ENCODE assay signal across 23 mouse cellular contexts in the genomic region with DNA sequence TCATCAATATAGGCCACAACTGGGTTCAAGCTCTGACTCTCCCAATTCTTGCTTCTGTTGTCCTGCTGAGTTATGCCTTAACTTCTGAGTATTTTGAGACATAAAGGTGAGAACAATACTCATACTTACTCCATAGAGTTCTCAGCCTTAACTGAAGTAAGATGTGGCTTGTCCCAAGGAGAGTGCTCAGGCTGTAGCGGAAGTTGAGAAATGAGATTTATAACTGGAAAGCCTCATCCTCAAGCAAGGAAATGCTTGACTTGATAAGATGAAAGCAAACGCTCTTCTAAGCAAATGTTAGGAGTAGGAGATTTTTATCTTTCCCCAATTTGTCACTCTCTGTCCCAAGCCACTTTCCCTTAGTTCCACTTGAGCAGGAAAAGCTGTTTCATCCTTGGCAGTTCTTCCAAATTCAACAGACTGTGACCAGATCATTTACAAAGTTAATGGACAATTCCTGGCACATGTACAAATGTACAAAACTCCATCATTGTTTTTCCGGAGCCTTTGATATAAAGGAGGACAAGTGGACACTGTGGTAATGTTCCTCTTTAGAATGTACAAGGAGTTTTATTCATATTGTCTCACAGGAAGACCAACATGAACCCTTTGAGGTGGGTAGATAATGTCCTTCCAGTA. TPM values are rescaled to one million over a fixed set of nuclear protein-coding genes. Genes with fewer than 3 reads are reported as not detected.
DNase-seq lines count a peak whose midpoint lies in the region; ATAC-seq and TF ChIP-seq lines count a peak whose summit lies in the region.
"Had no signal": no experiment of that assay in that cellular context is flagged by ENCODE, and none has a peak within 500 bp of the region (broad histone marks: within the 10 kb centered on the region; RNA-seq: fewer than 3 reads in every experiment).

No protein-coding gene starts in this region.

- H3K27me3 ChIP-seq in kidney, embryonic 14.5 days (ENCODE audit: control insufficient read depth, insufficient read depth, low read length) = no peaks in the 10 kb centered on the region
- H3K27me3 ChIP-seq in midbrain, postnatal 0 days (ENCODE audit: insufficient read depth, low read length) = no peaks in the 10 kb centered on the region
- H3K27me3 ChIP-seq in midbrain, embryonic 14.5 days (ENCODE audit: control insufficient read depth, insufficient read depth, low read length) = no peaks in the 10 kb centered on the region
- H3K27me3 ChIP-seq: forebrain, embryonic 15.5 days had no signal

- H3K4me3 ChIP-seq in kidney, embryonic 14.5 days (ENCODE audit: low read length) = no peak overlapping the region
- H3K4me3 ChIP-seq in midbrain, postnatal 0 days (ENCODE audit: low read depth, low read length) = no peak overlapping the region
- no peak overlapping the region for H3K4me3 ChIP-seq in midbrain, embryonic 14.5 days (replicated peaks; ENCODE audit: low read depth, low read length)
- H3K4me3 ChIP-seq: embryonic facial prominence, embryonic 12.5 days; forebrain, embryonic 15.5 days; heart, embryonic 10.5 days had no signal

- H3K4me2 ChIP-seq in kidney, embryonic 14.5 days (replicated peaks; ENCODE audit: low read depth, low read length) = no peak overlapping the region
- H3K4me2 ChIP-seq in midbrain, postnatal 0 days (ENCODE audit: low read depth, low read length, poor library complexity, severe bottlenecking) = no peak overlapping the region
- H3K4me2 ChIP-seq in midbrain, embryonic 14.5 days (ENCODE audit: low read length) = no peak overlapping the region
- H3K4me2 ChIP-seq: embryonic facial prominence, embryonic 12.5 days; forebrain, embryonic 15.5 days; hindbrain, embryonic 14.5 days had no signal

- peak; percentile 1 for DNase-seq in cerebellum, adult 9-10 months
- DNase-seq in cerebellum, adult 18-20 months = no peak
- no peak for DNase-seq in kidney, postnatal 10 days
- peak; percentile 1 for DNase-seq in midbrain, postnatal 0 days (ENCODE audit: low spot score)
- DNase-seq in midbrain, embryonic 14.5 days = no peak
- peak; percentile 6 for DNase-seq in kidney, postnatal 14 days
- DNase-seq in layer of hippocampus, postnatal 10 days (ENCODE audit: low spot score in 2 of 2) = no peak
- DNase-seq: adrenal gland, adult 2 months; adrenal gland, postnatal 25 days; B cell, adult 2 months; cerebellum, adult 8-10 months; cerebellum, postnatal 25 days; gastrocnemius, postnatal 10 days; heart, adult 18-20 months; heart, postnatal 10 days; heart, postnatal 4 days had no signal

- WGBS in kidney, embryonic 14.5 days = 57% methylated on average over 3 of the region's 3 CpGs
- 78% methylated on average over 3 of the region's 3 CpGs for WGBS in midbrain, postnatal 0 days
- WGBS in midbrain, embryonic 14.5 days = 73% methylated on average over 3 of the region's 3 CpGs

- H3K36me3 ChIP-seq in kidney, embryonic 14.5 days (ENCODE audit: control insufficient read depth, insufficient read depth, low read length) = no peaks in the 10 kb centered on the region
- H3K36me3 ChIP-seq in midbrain, postnatal 0 days (ENCODE audit: insufficient read depth, low read length) = no peaks in the 10 kb centered on the region
- H3K36me3 ChIP-seq in midbrain, embryonic 14.5 days (ENCODE audit: control insufficient read depth, insufficient read depth, low read length) = no peaks in the 10 kb centered on the region
- H3K36me3 ChIP-seq: embryonic facial prominence, embryonic 12.5 days; forebrain, embryonic 15.5 days; G1E; heart, embryonic 10.5 days had no signal

- no peaks in the 10 kb centered on the region for H3K4me1 ChIP-seq in kidney, embryonic 14.5 days (ENCODE audit: control insufficient read depth, insufficient read depth, low read length)
- no peaks in the 10 kb centered on the region for H3K4me1 ChIP-seq in midbrain, postnatal 0 days (ENCODE audit: insufficient read depth, low read length)
- H3K4me1 ChIP-seq in midbrain, embryonic 14.5 days (ENCODE audit: control insufficient read depth, insufficient read depth, low read length) = no peaks in the 10 kb centered on the region
- H3K4me1 ChIP-seq: embryonic facial prominence, embryonic 12.5 days; forebrain, embryonic 15.5 days; heart, embryonic 10.5 days had no signal

- H3K9ac ChIP-seq in kidney, embryonic 14.5 days (ENCODE audit: low read depth, low read length) = no peak overlapping the region
- H3K9ac ChIP-seq in midbrain, postnatal 0 days (replicated peaks; ENCODE audit: low read length, poor library complexity, severe bottlenecking) = no peak overlapping the region
- H3K9ac ChIP-seq in midbrain, embryonic 14.5 days (replicated peaks; ENCODE audit: low read length) = no peak overlapping the region
- H3K9ac ChIP-seq: embryonic facial prominence, embryonic 12.5 days; forebrain, embryonic 15.5 days; hindbrain, embryonic 14.5 days had no signal

- no peak overlapping the region for H3K27ac ChIP-seq in kidney, embryonic 14.5 days (ENCODE audit: low read depth, low read length)
- no peak overlapping the region for H3K27ac ChIP-seq in midbrain, postnatal 0 days (ENCODE audit: low read depth, low read length)
- H3K27ac ChIP-seq in midbrain, embryonic 14.5 days (replicated peaks; ENCODE audit: low read depth, low read length) = no peak overlapping the region
- H3K27ac ChIP-seq: embryonic facial prominence, embryonic 12.5 days; forebrain, embryonic 15.5 days; heart, embryonic 10.5 days; hindbrain, embryonic 14.5 days had no signal

- ATAC-seq in kidney, embryonic 14.5 days (ENCODE audit: low FRiP score, low TSS enrichment) = peak; percentile 68; the same call in 1 of the 2 replicates
- no peak for ATAC-seq in midbrain, postnatal 0 days (ENCODE audit: low FRiP score)
- no peak for ATAC-seq in midbrain, embryonic 14.5 days (ENCODE audit: low FRiP score, low TSS enrichment)
- ATAC-seq: CD4-positive, CD25-positive, alpha-beta regulatory T cell, adult 4 months; forebrain, embryonic 15.5 days had no signal

- TF ChIP-seq CTCF in midbrain, postnatal 0 days (IDR thresholded peaks at IDR 0.05) = no peak

- H3K9me3 ChIP-seq in kidney, embryonic 14.5 days (ENCODE audit: control insufficient read depth, low read length) = no peaks in the 10 kb centered on the region
- H3K9me3 ChIP-seq in midbrain, postnatal 0 days (ENCODE audit: low read length) = no peaks in the 10 kb centered on the region
- H3K9me3 ChIP-seq in midbrain, embryonic 14.5 days (ENCODE audit: control insufficient read depth, low read length) = no peaks in the 10 kb centered on the region
- H3K9me3 ChIP-seq: embryonic facial prominence, embryonic 12.5 days; forebrain, embryonic 15.5 days; G1E; heart, embryonic 10.5 days had no signal

RNA-seq across cellular contexts. Expression of a gene that starts 52.0 kb away (rescaled TPM):
- 0.69 and 0.99 TPM in 2 replicates for polyA plus RNA-seq in kidney, embryonic 14.5 days (2014; fragmentation: Nextera tagmentation; extraction: Ambion mirVana)
- total RNA-seq in midbrain, postnatal 0 days (2014; rRNA removed) = 3.8 and 6.0 TPM in 2 replicates
- 2.8 and 3.6 TPM in 2 replicates for polyA plus RNA-seq in midbrain, postnatal 0 days (2015; fragmentation: Nextera tagmentation; extraction: Ambion mirVana)
- 2.8 and 3.3 TPM in 2 replicates for polyA plus RNA-seq in midbrain, embryonic 14.5 days (2014; fragmentation: Nextera tagmentation; extraction: Ambion mirVana)
- total RNA-seq in layer of hippocampus, postnatal 10 days (2021) = 1 to 10 TPM; 2.2 to 2.4 TPM
- total RNA-seq: G1E had no signal
- polyA plus RNA-seq: CD4-positive, CD25-positive, alpha-beta regulatory T cell, adult 4 months; G1E had no signal

Comparison
In these comparisons a context has a peak if more than half of its experiments do, and no peak if none do; other contexts are left out.
1. DNase-seq: peak in cerebellum, adult 9-10 months (single experiment), midbrain, postnatal 0 days (single experiment) and kidney, postnatal 14 days (single experiment); none in cerebellum, adult 18-20 months (0 of 2), kidney, postnatal 10 days (single experiment), midbrain, embryonic 14.5 days (single experiment) and layer of hippocampus, postnatal 10 days (0 of 2).